Mouse (Mus musculus) stomach, postnatal 0 days (tissue): ENCODE data around the gene Inf2.

ENCODE experiments used
- CTCF ChIP-seq: IDR thresholded peaks from 2 replicates; pipeline ENCODE4 v1.5.1; 2016; ENCODE audit warnings: antibody characterized with exemption, low read depth, mild to moderate bottlenecking, moderate library complexity
- EP300 ChIP-seq: optimal IDR thresholded peaks from 2 replicates; pipeline ENCODE3; 2016; ENCODE audit warnings: antibody characterized with exemption

GRCm38 (mm10) chr12:112599942-112600611, 11.5 kb downstream of the Inf2 start:
- no peak for TF ChIP-seq CTCF
- TF ChIP-seq EP300, result no peak
